Mouse (Mus musculus) testis, postnatal 10 days (tissue): ENCODE results near the gene Icam1.

ENCODE experiments used
- DNase-seq: peaks from one replicate; pipeline ENCODE4 v3.0.0; 2021; ENCODE audit warnings: low spot score

Gene Icam1

DNA sequence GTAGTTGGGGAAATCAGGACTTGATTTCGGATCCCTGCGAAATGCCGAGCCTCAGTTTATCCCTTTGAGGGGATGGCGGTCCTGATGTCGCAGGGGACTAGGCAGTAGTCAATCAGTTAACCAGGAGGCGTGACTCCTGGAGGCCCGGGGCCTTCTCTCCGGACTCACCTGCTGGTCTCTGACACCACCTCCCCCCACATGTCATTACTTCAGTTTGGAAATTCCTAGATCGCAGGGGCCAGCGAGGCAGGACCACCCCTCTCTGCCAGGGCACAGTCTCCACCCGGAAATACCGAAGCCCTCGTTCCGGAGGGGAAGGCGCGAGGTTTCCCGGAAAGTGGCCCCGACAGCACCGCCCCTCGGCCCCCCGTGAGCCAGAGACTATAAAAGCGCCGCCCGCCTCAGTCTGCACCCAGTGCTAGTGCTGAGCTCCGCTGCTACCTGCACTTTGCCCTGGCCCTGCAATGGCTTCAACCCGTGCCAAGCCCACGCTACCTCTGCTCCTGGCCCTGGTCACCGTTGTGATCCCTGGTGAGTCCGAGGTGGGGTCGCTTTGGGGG lies at the start of gene Icam1:
Gene Icam1, plus strand, starts transcription at position 415 of the 560 bp plus-strand sequence.
- peak; percentile 79 for DNase-seq

DNA sequence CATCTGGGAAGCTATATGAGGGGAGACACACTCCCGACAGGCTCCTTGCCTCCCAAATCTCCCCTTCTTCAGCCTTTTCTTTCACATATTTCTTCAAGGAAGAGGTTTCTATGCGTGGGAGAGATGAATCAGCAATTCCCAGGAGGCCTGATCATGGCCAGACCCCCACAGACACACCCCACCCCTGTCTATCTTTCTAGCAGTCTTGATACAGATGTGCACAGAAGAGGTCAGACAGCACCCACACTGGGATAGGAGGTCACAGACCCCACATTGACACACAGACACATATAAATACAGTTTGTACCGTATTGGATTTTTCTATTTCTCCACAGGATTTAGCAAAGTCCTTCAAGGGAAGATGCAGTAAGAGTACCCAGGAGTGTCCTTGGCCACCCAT lies 49.8 kb upstream of the Icam1 start:
- no peak for DNase-seq

DNA sequence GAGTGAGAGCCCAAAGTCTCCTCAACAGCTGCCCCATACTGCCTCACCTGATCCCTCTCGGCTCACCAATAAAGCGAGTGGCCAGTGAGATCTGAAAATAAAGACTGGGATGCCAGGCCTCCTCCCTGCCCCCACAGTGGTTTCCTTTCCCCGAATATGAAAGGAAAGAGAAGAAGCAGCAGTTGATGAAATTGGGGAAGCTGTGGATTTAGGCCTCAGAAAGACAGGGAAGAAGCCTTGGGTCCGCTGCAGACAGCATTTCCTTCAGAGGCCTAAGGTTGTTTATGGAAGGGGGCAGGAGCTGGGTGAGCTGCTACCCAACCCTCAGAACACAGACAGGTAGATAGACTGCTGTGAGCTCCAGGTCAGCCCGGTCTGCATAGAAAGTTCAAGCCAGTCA lies 49.0 kb upstream of the Icam1 start:
- no peak for DNase-seq

DNA sequence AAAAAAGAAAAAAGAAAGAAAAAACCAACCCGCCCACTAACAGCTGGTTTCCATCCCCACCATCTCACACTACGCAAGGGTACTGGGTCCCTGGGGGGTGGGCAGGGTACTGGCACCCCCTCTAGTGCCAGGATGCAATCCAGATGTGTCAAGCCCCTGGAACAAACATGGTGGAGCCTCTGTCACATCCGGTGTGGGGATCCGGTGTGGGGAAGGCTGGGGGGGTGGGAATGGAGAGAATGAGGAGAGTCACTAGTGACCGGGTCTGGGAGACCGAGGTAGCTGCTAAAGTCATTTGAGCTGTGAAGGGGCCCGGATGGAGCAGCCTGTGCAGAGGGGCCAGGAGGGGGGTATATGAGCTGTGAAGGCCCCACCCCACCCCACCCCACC lies 44.0 kb upstream of the Icam1 start:
- DNase-seq, result no peak

DNA sequence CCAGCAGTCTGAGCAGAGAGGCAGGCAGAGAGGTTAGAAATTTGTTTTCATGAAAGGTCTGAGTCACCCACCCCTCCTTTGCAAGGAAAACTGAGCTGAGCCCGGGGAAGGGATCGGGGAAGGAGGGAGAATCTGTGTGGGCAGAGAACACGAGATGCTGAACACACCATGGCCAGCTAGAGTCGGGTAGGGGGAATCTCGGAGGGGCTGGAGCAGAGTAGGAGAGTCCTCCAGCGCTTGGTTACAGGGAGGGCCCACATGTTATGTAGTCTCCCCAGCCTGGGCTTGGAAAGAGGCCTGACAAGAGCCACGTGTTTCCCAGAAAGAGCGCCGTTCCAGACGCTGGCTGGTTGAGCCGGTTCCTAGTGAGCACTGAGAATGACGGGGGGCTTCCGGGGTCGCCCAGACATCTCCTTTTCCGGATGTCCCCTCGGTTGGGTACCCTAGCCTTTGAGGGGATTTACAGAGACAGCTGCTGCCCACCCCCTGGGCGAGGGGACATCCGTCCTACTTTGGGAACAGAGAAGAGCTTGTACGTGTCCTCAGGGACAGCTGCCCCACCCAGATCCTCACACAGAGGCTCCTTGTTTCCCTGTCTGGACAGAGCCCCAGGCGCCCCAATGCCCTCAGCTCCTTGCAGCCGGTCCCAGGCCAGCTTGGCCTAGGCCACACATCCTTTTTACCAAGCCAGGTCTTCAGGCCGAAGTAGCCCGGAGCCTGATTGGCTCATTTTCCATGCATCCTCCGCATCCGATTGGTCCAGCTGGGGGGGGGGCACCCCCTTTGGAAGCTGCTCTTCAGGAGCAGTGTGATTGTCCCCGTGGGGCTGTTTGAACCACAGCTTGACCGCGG lies 43.4 kb upstream of the Icam1 start:
- no peak for DNase-seq

DNA sequence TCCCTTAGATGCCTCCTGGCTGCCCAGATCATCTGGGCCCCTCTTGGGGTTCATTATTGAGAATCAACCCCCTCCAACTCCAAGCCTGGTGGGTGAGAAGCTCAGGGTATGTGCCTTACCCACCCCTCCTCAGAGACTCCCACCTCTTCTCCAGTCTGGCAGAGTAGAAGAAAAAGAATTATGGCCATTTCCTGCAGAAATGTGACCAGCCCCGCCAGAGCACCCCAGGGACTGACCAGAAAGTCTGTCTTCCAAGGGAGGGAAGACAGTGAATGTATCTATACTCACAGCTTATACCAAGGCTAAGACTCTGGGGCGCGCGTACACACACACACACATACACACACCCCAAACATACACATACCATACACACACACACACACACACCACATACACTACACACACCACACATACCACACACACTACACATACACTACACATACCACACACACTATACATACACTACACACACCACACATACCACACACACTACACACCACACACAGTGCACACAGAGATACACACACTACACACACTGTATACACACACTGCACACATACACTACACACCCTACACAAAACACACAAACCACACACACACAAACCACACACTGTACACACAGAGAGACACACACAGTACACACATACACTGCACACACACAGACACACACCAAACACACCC lies 42.6 kb upstream of the Icam1 start:
- DNase-seq, result no peak

DNA sequence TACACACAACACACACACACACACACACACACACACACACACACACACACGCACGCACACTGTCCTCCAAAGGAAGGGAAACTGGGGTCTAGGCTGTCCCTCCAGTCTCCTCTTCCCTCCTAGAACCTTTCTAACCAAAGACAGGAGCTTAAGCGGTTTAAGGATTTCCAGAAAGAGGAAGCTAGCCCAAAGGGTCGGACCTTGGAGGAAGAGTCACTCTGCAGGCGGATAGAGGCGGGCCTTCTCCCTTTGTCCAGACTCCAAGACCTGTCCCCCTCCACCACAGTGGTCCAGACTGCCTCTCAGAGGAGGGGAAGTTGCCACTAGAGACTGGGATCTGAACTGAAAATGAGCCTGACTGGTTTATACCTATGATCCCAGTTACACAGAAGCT lies 42.1 kb upstream of the Icam1 start:
- DNase-seq, result no peak

DNA sequence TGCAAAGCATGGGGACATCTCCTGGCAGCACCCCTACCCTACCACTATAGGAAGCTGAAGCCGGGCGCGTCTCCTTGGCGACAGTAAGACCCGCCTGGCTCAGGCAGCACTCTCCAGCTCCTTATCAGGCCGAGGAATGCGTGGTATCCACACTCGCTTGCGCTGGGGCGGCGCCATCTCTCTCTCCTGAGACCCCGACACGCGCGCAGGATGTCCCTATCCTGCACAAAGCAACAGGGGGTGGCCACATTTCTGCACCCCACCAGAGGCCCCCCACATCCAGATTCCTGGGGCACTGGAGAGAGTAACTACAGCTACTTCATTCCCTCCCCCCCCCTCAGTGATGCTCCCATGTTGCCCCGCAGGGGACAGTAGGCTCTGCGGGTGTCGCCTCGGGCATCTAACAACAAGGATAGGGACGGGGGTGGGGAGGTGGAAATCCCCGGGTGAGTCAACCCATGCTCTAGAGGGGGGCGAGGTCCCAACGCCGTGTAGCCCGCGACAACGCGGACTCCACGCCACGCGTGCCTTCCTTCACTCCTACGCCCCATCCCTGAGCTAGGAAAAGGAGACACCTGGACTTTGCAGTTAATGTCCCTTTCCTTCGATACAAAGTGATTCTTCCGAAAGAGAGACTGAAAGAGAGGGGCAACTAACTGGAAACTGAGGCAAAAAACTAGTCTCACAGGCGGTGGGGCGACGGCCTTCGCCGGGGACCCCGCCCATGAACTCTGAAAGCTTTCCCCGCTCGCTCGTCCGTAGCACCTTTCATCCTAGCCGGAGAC lies 40.2 kb upstream of the Icam1 start:
- DNase-seq, result peak; percentile 71

DNA sequence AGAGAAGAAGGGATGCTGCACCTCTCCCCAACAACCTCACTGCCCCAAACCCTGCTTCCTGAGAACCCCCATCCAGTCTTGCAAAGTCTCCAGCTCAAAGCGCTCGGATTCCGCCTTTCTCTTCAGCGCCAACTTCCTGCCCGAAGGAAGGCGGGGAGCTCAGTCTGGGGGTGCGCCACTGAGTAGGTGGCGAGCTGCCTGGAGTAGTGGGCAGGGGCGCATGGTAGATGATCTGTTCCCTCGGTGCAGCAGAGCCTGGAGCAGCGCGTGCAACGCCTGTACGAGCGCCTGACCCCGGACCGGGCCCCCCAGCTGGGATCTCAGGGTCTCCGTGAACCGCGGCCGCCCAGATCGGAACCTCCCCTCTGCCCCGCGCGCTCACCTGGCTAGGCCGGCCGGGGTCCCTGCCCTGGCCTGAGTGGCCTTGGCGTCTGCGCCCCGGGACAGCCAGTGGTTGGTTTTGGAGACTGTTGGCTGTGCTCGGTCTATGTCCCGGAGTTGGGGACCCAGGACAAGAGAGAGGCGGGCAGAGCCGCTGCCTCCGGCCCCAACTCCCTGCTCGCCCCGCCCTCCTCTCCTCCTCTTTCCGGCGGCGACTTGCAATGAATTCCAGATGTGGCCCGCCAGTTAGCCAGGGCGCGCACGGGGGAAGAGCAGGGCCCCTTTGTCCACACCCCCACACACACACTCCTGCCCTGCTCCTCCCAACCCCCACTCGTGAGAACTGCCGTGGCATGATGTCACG lies 39.4 kb upstream of the Icam1 start, which contains the start of gene S1pr2:
Gene S1pr2, minus strand, starts transcription at position 566 of the 745 bp plus-strand sequence.
- peak; percentile 89 for DNase-seq

DNA sequence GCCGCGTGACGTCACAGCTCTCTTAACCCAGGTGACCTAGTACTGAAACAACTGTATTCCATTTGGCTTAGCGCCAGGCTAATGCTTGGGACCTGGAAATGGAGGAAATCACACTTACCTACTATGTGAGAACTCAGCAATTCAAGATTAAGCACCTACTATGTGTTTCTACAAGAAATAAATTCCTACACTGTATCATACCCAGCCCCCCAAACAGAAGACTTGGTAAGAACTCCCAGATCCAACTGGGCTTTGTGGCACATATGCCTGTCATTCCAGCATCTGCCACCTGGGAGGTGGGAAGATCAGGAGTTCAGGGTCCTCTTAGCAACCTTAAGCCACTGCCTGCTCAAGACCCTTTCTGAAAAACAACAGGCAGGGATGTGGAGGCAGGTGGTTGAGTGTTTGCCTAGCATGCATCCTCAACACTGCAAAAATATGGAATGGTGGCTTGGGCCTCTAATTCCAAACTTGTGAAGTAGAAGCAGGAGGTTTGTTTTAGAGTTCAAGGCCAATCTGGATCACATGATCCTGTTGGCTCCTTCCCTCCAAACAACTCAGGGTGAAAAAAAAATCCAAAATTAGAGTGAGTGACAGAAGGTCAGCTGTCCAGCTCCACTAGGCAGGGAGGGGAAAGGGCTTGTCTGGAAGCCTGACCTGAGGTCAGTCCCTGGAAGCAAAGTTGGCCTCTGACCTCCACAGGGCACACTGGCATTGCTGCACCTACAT lies 38.7 kb upstream of the Icam1 start:
- DNase-seq, result no peak

DNA sequence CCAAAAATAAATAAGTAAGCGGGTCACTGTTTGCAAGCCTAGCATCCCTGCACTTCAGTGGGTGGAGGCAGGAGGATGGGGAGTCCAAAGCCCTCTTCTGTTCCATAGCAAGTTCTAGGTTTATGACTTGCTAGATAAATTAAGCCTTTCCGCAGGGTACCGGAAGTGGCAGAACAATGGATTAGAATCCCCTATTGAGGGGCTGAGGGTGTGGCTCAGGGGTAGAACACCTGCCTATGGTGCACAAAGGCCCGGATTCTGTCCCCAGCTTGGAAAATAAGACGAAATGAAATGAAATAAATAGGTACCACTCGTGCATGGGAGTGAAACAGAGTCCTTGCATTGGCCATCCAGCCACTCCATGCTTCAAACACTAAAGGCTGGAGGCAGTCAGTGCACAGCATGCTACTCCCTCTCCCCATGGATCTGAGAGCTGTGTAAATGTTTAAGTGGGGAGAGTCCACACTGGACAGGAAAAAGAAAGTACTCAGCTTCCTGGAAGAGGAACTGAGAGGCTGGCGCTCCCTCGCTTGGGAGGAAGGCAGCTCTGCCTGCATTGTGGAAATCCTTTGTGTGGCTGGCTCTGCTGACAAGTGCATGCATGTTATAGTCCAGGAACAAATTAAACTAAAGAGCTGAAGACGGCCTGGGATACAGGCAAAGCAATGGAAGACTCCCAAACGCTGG lies 37.2 kb upstream of the Icam1 start:
- DNase-seq, result no peak

DNA sequence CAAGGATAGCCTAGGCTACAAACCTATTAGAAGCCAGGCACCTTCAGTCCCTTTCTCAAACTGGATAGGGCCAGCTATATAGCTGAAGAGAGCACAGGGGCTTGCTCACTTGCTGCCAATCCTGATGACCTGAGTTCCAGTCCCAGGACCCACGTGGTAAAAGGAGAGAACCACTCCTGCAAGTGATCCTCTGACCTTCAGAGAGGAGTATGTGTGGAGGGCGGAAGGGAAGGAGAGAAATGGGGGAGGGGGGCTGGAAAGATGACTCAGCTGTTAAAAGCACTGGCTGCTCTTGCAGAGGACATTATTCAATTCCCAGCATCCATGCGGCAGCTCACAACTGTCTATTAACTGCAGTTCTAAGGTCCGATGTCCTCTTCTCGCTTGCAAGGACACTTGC lies 36.6 kb upstream of the Icam1 start:
- no peak for DNase-seq

DNA sequence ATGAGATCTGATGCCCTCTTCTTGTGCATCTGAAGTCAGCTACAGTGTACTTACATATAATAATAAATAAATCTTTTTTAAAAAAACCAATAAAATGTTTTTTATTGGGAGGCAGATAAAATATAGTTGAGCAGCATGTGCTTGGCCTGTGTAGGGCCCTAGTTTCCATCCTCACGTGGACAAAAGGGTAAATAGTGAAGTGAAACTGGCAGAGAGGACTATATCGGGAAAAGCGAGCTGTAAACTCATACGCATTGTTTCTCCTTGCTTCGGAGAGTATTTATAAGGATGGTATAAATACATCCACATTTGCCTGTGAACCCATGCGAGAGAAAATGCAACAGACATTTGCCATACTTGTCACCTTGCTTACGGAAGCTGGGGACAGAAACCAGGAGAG lies 36.0 kb upstream of the Icam1 start:
- no peak for DNase-seq

DNA sequence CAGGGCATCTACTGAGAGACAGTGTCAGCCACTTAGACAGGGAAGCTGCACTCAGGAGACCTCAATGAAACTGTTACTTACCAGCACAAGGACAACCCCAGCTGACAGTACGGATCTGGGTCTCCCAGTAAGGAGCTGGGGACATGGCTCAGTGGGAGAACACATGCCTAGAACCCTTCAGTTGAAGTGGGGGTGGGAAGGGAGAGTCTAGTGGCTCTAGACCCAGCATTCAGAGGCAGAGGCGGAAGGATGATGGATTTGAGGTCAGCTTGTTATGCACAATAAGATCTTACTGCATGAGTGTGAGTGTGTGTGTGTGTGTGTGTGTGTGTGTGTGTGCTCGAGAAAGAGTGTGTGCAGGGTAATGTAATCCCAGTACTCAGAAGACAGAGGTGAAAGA lies 33.6 kb upstream of the Icam1 start:
- no peak for DNase-seq

DNA sequence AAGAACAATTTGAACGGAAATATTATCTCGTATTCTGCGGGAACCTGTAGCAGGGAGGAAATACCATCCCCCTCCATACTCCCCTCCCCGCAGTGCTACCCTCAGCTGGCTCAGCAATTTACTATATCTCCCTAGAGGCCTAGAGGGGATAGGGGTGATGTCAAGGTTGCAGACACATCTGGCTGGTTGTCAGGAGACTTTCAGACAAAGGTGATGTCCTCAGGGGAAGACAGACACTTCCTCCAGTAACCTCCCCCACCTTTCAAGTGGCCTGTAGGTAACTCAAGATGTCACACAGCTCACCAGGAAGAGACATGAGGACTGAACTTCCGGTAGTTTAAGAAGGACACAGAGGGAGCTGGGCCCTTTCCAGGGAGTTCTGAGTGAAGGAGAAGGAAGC lies 32.6 kb upstream of the Icam1 start:
- DNase-seq, result no peak

DNA sequence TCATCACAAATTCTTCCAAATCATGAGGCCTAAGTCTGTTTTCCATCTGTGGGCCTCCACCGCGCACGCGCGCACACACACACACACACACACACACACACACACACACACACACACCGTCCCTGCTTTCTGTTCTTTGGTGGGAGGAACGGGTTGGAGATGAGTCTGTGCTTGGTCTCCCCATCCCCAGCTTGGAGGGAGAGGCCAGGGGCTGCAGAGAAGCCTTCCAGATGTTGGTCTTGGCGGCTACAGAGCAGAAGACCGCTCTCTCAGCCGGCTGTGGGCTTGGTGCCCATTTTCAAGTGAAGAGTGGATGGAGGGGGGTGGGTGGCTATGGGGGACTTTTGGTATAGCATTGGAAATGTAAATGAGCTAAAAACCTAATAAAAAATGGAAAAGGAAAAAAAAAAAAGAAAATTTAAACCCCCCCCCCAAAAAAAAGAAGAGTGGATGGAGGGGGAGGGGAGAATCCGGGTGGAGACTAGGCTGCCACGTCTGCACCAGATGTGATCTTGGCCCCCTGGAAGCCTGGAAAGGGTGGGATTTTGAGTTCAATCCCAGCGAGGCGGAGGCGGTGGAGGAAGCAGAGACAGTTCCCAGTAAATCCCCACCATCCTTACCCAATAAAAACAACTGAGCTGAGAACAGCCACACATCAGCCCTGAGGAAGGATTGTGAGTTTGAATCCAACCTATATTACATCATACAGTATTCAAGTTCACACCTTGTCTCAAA lies 28.7 kb upstream of the Icam1 start:
- peak; percentile 78 for DNase-seq

DNA sequence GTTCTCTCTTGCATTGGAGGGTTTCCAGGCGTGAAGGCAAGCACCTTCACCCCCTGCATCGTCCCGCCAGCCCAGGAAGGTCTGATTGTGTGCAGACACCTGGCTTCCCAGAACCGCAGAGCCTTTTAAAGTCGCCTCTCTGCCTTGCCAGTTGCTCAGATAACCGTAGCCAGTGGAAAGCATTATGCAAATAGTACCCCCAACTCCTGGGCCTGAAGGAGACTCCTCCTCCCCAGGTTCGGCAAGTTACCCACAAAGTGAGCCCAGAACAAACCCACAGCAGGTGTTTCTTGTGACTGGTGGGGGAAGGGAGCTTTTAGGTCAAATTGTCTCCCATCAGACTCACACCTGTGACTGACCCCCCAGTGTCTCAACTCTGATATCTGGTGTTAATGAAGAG lies 27.8 kb upstream of the Icam1 start:
- no peak for DNase-seq

DNA sequence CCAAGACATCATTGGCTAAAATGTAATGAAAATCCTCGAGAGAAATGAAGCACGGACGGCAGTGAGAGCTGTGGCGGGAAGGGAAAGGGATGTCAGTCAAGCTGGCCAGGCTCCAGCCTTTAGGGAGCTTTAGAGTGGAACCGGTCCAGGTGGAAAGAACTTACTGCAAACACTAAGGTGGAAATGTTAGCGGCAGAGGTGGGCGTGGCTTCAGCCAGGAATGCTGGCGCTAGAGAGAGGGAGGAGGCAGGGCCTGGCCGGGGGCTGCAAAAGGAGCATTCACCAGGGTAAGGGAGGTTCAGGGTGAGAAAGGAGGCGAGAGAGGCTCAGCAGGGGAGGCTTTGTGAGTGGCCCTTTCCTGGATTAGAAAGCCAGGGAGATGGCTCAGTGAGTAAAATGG lies 24.9 kb upstream of the Icam1 start:
- DNase-seq, result peak; percentile 77

DNA sequence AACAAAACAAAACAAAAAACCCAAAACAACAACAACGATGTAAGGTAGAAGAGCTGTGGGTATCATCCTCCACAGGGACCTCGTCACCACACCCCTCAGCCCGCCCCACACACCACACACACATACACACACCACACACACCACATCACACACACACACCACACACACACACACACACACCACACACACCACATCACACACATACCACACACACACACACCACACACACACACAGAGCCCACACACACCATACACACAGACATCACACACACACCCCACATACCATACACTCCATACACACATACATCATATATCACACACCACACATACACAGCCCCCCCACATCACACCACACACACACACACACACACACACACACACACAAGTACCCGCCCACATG lies 24.2 kb upstream of the Icam1 start:
- DNase-seq, result no peak
